Mouse (Mus musculus): ENCODE data around the gene Fyn.

Gene Fyn

DNA sequence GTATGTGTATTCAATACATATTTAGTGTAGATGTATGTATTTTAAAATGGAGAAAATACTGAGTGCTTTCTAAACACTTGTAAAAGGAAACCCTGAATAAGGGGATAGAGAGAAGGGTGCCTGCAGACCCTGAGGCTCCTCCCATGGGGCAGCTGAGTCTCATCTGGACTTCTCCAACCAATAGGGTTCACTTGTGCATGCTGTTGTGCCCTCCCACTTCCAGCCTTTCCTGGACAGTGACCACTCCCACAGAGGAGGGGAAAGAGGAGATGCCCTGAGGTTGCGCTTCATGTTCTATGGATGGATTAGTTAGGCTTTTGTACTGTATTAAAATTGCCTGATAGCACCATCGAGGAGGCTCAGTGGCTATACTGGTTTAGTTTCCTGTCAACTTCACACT, 213.7 kb downstream of the Fyn start:
- no peak for DNase-seq

DNA sequence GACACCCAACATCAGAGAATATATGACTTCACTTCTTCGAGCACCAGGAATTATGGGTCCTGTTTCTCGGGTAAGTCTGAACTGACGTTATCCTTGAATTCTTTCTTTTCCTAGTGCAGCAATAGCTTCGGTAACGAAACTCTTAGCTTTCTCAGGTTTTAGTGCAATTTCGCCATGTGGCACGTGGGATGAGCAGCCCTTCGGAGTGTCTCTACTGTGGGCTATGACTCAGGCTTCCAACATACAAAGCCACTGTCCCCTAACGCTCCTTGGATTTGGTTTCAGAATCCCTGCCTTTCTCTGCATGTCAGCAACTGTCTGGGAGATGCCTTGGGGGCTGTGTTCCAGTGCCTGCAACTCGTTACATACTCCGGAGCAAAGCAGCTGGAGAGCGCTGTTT, 215.1 kb downstream of the Fyn start:
- DNase-seq, result no peak

DNA sequence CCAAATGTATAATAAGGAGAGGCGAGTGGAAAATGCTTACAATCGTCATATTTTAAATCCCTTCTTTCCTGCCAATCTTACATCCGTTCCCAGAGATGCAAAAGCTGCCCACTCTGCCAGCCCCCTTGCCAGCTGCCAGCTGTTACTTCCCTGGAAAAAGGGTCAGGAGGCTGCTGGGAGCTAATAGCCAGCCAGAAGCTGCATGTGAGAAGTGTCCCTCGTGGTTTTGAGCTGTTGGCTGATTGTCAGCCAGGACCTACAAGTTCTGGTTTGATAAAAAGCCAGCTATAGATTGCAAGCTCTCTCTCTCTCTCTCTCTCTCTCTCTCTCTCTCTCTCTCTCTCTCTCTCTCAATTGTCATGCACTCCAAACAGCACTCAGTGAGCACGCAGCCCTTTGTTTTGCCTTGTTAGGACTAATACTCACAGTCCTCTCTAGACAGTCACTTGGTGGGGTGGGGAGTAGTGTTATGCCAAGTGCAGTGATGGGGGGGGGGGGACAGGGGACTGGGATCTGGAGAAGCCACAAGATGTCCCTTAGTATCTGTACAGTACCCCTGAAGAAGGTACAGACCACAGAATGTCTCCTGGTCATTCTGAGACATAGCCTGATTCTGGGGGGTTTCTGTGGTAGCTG, 218.8 kb downstream of the Fyn start:
- DNase-seq, result no peak

DNA sequence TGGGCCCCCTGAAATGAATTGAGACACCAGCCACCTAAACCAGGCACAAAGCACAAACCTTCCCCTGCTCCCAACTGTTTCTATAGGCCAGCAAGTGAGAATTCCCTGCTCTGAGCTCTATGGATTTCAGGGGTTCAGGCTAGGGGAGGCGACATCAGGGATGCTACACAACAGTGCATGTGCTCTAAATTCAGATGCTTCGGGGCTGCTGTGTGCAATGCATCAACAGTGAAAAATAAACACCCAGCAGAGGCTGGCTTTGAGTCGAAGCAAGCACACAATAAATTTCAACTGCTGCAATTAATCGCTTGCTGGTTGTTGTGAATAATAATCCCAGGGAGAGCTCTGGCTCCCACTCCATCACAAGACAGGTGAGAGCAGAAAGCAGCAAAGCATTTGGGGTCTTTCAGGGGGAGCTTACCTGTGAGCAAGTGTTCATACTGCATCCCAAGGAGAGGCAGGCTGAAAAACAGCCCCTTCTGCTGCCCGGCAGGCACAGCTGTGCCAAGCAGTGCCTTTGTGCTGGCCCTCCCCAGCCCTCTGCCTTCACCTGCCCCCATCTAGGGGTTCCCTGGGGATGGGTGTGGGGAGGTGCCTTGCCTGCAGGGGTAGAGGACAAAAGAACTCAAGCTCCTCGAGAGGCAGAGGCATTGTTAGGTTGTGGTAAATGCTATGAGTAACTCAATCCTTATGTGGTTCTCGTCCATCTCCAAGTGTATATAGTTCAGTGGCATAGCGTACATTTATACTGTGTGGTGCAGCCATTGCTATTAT, 219.5 kb downstream of the Fyn start:
- no peak for DNase-seq

DNA sequence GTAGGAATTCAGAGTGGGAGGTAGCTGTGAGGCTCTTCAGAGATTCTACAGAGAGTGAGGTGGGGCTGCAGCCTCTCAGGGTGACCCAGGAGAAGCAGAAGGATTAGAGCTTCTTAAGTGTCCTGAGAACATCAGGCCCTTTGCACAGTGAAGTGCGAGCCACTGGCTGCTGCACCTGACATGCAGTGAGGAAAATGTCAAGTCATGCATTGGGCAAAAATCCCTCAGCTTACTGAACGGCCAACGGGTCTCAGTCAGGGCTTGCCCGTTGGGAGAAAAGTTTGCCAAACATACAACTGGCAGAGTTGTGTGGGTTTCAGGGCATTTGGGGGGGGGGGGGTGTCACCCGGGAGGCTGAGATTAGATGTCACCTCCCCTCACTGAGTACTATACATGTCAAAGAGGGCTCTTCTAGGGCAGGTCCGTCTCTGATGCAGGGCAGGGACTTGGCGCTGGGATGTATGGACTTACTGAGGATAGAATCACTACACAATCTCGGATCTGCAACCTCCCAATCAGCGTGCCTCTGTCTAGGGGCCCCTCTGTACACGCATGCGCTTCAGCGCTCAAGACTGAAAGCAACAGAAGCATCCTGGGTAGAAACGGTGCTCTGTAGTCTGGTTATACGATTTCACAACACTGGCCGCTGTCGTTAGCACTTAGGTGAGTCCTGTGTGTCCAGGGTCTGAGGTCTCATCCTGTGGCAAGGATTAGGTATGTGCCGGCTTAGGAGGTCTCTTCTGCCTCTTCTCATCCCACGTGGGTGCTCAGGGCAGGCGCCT, 221.3 kb downstream of the Fyn start:
- no peak for DNase-seq

DNA sequence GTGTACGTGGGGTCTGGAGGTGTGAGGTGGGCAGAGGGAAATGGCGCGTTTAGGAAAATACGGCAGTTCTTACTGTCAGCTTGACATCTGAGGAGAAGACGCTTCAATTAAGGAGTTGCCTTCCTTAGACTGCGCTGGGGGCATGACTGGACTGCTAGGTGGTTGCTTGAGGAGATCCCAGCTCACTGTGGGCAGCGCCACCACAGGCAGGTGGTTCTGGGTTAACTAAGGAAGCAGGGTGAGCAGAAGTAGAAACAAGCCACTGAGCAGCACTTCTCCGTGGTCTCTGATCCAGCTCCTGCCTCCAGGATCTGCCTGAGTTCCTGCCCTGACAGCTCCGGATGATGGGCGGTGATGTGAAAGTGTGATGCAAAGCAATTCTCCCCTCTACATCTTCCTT, 222.0 kb downstream of the Fyn start:
- DNase-seq, result no peak

DNA sequence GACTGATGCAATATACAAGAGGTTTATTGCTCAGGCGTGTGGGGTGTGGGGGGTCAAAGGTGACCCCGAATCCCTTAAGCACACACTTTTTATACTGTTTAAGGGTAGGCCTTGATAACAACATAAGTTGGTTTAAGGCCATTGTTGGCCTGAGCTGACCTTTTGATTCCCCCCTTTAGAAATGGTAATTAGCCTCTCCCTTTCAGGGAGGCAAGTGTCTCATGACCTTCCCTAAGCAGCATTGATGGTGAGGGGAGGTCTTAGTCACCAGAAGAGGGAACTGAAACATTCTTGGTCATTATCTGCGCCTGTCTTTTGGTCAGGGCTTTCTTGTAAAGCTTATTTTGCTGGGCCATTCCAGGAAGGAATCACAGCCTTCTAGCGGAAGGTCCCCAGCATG, 223.8 kb downstream of the Fyn start:
- DNase-seq, result no peak

DNA sequence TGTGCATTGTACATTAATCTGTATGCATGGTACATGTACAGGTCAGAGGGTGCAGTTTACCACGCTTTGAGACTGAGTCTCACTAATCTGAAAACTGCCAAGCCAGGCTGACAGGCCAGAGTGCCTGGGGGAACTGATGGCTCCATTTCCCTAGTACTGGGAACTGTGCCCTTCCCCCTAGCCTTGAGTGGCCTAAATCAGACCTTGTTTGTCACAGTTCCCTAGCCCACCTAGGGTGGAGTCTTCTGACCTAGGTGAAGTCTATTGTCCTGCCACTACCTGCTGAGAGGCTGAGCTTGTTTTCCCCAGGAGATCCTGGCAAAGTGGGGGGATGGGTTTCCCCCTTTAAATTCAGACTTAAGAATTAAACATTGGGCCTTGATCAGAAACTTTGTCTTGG, 226.1 kb downstream of the Fyn start:
- DNase-seq, result no peak

DNA sequence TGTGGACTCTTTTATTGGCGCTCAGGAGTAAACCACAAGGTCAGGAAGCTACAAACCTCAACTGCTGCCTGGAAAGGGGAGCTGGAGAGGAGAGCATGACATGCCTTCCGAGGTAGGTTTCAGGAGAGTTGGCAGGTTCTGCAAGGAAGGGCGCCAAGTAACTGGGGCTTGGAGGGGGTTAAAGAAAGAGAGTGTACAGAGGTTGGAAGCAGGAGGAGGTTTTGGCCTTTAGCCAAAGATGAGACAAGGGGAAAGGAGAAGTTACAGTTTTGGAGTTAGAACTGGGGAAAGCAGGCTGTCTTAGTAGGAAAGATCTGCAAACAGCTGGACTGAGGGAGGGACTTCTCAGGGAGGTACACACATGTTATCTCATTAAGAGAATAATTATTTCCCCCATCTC, 227.2 kb downstream of the Fyn start:
- DNase-seq, result no peak

DNA sequence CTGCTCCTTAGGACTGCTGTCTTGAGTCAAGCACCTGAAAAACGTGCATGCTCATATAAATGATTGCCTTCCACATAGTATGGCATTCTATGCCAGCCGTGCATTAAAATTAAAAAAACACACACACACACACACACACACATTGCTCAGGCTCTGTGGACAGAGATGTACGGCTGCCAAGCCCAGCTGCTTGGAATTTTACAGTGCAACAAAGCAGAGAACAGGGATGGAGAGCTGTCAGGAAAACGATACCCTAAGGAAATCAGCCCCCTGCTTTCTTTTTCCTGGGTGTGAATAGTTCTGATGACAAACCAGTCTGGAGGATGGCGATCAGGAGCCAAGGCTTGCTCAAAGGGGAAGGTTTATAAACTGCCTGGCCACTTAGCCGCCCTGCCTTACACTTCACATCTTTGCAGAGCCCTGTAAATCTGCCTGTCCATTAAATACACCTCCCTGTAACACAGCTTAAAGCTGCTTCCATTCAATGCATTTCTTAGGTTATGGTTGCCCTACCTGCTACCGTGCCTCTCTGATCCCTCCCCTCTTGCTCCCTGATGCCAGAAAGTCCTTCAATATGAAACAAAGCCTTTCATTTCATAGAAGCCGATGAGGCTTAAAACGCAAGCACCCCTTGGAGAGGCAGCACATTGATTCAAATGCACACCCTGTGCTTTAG, 228.6 kb downstream of the Fyn start:
- DNase-seq, result no peak

DNA sequence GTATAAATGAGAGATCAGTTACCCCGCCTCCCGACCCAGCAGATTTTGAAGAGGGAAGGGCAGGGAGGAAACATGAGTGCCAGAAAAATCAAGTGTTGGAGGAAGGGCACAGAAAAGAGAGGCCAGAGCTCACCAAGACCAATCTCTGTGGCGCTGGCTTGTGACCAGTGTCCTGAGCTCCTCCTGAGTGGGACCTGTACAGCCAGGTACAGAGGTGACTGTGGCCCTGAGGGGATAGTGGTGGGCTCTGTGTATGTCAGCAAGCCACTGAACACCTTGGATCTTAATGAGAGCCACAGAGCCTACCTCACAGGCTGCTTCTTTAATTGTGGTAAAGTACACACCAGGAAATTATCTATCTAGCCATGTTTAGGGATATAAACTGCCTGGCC, 229.1 kb downstream of the Fyn start:
- no peak for DNase-seq

DNA sequence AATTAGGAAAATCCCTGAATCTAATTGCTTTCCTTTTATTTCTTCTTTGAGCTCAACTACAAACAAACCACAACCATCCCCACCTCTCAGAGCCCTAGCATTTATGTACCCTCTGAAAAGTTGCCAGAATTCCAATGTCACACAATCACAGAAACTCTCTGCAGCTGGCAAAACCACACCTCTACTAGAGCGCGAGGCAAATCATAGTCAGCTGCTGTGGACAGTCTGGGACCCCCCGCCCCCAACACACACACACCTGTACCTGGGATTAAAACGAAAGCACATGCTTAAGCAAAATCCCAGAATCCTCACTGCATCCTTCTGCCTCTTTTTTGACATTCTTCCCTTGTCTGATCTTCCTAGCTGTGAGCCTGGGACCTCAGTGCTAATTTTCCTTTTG, 230.9 kb downstream of the Fyn start:
- DNase-seq, result no peak

DNA sequence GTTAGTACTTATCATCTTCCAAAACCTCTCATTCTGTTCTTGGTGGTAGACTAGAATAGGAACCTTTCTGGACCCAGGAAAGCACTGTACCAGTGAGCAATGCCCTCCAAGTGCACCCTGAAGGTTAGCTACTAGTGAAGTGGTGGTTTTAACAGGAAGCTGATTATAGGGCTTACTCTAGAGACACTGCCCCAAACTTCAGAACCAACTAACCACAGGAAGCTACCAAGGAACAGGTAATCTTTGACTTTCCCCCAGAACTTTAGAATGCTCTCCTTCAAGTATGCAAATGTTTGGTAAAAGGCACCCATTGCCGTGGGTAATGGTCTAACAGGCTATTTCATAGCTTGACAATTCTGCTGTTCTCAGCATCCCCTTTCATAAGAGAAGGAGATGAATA, 231.5 kb downstream of the Fyn start:
- DNase-seq, result no peak

DNA sequence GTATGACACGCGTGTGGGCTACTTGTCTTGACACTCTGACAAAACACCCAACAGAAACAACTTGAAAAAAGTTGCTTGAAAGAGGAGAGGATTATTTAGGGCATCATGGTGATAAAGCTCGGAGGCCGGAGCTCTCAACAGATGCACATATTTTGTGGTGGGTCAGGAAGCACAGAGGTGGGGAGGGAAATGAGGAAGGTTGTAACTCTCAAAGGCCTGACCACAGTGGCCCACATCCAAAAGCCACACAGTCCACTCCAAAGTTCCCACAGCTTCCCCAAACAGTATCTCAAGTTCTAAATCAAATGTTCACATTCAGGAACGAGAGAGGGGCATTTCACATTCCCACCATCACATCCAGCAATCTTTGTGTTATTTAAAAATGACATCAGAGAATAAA, 232.4 kb downstream of the Fyn start:
- DNase-seq, result no peak

DNA sequence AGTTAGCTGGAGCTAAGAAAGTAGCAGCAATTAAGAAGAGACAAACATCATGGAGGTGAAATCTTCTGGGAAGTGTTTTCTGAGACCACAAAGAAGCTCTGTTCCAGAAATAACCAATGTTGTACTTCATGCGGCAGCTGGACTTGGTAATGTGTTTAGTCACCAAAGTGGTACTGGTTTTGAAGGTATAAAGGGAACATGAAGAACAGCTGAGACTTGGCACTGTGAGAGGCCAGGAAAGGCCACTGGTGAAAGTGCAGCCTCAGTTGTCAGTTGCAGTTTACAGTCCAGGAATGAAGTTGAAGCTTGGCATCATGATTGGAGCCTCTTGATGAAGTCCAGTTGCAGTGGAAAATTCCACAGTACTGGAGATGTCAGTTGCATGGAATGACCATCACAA, 237.8 kb downstream of the Fyn start:
- DNase-seq, result no peak

DNA sequence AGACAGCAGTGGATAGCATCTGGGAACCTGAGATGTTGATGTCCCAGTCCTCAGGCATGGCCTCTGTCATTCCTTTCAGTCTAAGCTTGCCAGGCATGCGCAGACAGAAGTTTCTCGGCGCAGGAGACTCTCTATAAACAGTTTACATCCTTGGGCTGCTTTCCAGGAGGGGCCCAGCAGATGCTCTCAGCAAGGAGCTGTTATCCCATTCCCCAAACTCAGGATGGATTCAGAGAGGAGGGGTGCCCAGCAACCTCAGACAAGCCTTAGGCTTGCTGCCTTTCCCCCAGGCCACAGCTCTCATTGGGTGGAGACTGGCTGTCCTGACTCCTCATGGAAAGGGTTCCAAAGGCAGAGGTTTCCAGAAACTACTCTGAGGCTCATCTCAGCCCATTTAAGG, 242.6 kb downstream of the Fyn start:
- no peak for DNase-seq

DNA sequence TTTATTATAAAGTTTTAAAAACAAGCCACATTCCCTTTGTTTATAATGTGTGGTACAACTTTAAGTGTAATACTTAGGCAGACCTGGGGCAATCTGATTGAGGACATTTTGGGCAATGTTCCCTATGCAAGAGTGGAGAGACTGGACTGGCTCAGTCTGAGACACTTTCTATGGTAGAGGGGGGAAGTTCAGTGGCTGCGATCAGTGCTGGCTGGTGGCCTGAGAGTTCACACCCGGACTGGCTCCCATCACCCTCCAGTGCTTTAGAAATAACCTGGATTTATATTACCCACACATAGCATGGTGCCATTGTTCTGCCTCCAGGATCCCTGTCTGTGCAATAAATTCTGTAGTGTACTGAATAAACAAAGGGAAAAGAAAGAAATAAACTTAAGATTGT, 243.5 kb downstream of the Fyn start:
- no peak for DNase-seq

DNA sequence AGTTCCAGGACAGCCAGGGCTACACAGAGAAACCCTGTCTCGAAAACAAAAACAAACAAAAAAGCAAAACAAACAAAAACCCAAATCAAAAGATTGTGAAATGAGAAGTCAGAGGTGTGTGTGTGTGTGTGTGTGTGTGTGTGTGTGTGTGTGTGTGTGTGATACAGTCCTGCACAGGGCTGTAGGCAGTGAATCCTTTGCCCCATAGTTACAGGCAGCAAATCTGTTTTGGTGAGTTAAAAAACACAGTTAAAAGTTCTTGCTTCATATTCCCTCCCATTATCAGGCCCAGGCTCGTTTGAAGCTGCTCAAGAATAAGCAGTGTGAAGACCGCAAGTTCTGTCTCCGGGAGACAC, 244.0 kb downstream of the Fyn start, which contains the start of gene Traf3ip2:
Traf3ip2 (plus strand) TSS at position 302 of the 356 bp plus-strand sequence.
- no peak for DNase-seq

DNA sequence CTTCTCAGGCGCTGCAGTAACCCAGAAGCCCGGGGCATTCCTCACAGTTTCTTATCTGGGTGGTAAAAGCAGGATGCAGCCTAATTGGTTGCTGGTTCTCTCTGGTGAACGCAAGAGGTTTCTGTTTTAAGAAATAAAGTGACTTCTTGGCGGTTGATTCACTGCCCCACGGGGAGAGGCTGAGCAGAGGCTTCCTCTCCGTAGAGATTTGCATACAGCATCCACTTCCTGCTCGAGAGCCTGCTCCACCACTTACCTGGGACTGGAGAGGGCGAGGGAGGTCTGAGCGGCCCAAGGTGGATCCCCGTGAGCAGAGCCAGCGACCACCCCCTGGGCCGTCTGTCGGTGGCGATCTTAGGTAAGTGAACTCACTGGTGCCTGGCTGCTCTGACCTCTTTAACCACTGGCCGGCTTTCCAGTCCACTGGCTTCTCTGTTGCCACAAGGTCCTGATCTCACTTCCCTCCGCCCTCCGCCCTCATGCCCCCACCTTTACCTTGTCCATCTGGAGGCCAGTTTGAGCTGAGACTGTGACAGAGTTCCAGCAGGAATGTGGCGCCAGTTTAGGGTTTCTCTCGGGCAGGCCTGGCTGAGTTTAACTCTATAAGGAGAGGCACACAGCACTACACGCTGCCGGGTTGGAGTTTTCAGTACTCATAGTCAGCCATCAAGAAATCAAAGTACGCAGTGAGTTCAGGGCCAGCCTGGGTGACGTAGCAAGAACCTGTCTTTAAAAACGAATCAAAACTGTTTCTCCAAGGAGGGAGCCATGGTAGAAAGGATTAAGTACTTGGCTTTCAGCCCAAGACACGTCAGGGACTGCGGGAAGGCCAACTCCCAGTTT, 244.6 kb downstream of the Fyn start:
- peak; percentile 89 to 92 for DNase-seq

DNA sequence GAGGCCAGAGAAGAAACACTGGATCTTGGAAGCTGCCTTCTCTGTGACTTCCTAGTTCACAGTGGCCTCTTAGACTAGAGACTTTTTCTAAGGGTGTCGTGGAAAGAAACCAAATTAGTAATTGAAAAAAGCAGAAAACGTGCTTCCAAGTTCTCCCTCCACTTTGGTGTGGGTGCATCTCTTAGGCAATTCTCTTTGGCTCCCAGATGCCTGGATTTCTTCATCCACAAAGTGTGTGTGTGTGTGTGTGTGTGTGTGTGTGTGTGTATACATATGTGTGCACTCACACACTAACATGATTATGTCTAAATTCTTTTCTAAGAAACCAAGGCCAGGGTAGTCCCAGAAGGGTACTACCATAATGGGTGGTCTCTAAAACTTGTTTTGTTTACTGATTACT, 245.3 kb downstream of the Fyn start:
- no peak for DNase-seq

DNA sequence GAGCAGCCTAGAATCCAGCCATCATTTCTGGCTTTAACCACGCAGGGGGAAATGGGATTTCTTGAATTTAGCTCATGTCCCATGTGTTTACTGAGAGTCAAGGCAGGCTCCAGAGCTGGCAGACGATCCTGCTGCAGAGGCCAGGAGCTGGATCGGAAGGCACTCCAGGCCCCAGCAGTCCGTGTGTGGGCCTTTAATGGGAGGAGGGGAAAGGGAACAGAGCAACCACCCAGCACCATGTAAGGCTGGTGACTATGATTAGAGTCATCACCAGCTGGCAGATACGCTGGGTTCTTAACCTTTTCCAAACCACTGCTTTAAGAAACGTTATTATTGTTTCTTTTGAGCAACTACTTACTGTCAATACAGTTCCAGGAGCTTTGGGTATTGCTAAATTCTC, 246.0 kb downstream of the Fyn start:
- DNase-seq, result peak in 1 of 2 experiments; percentile 31

All from kidney, adult 8-10 months (tissue).